Mouse (Mus musculus) left cerebral cortex, postnatal 25 days (tissue): ENCODE data around the gene Hspb6. TPM values are rescaled to one million over a fixed set of nuclear protein-coding genes. Genes with fewer than 3 reads are reported as not detected.

ENCODE experiments used
- DNase-seq, 2 experiments: peaks; one replicate each; pipeline ENCODE4 v3.0.0; 2022; ENCODE audit warnings: low spot score in 2 of 2, mixed read lengths in 1 of 2
- intact Hi-C: fragments of 180-260 bp; cut with DNase I; formaldehyde crosslinking; loops from one replicate; pipeline ENCODE4 v1.15.1; 2025
- total RNA-seq, 2 experiments: library from RNA; stranded (reverse); gene quantifications; 2 replicates each; pipeline ENCODE4 v1.2.3; 2021

The Hspb6 gene
- total RNA-seq, 2 experiments from 2014 or later, result 5.1 to 6.4 TPM

- intact Hi-C loops, result loop anchor here (5.0 kb wide), 1 partner anchor 58 kb away; the partner anchor contains the start of gene Prodh2
- no peak for DNase-seq
These were observed 1.4 kb upstream of the Hspb6 start for GRCm38 (mm10) chr7:30550603-30551002.

GRCm38 (mm10) chr7:30551445-30552101, 405 bp upstream of the Hspb6 start:
- no peak for DNase-seq
- intact Hi-C loops, result loop anchor here (5.0 kb wide), 1 partner anchor 59 kb away; the partner anchor contains the start of gene Prodh2

GRCm38 (mm10) chr7:30553021-30553589, 1.1 kb downstream of the Hspb6 start:
- DNase-seq, result peak in 1 of 2 experiments; percentile 50
- intact Hi-C loops, result loop anchor here (5.0 kb wide), 1 partner anchor 61 kb away; the partner anchor contains the start of gene Prodh2

- intact Hi-C loops, result loop anchor here (5.0 kb wide), 1 partner anchor 62 kb away; the partner anchor contains the start of gene Prodh2
- DNase-seq, result no peak
These were observed 2.0 kb downstream of the Hspb6 start for GRCm38 (mm10) chr7:30553810-30554584.

GRCm38 (mm10) chr7:30556894-30557536, 5.0 kb downstream of the Hspb6 start:
- intact Hi-C loops, result no loop called here
- no peak for DNase-seq

- intact Hi-C loops, result loop anchor here (2.0 kb wide), 1 partner anchor 113 kb away; the partner anchor contains the start of gene Aplp1
- peak in 1 of 2 experiments; percentile 40 for DNase-seq
These were observed 6.0 kb downstream of the Hspb6 start for GRCm38 (mm10) chr7:30557901-30558514.

GRCm38 (mm10) chr7:30558656-30559442, 6.9 kb downstream of the Hspb6 start:
- intact Hi-C loops, result loop anchor here (2.0 kb wide), 1 partner anchor 114 kb away; the partner anchor contains the start of gene Aplp1
- DNase-seq, result peak in 1 of 2 experiments; percentile 39

GRCm38 (mm10) chr7:30559443-30559954, 7.5 kb downstream of the Hspb6 start, which contains the start of gene Lin37:
Gene Lin37 (minus strand): TSS chr7:30559838.
- intact Hi-C loops, result loop anchor here (2.0 kb wide), 1 partner anchor 115 kb away; the partner anchor contains the start of gene Aplp1
- peak; percentile 98 to 100 for DNase-seq

- no peak for DNase-seq
- intact Hi-C loops, result no loop called here
These were observed 8.3 kb downstream of the Hspb6 start for GRCm38 (mm10) chr7:30560296-30560695.

- DNase-seq, result peak; percentile 52 to 63
- intact Hi-C loops, result loop anchor here (1.0 kb wide), 1 partner anchor 26 kb away; the partner anchor contains the start of gene Kmt2b
These were observed 10.6 kb downstream of the Hspb6 start for GRCm38 (mm10) chr7:30562526-30563116.

- DNase-seq, result peak; percentile 95 to 98
- intact Hi-C loops, result loop anchor here (1.0 kb wide), 1 partner anchor 25 kb away; the partner anchor contains the start of gene Kmt2b
These were observed 11.3 kb downstream of the Hspb6 start, which contains the start of the genes U2af1l4, Gm49396 and Psenen for GRCm38 (mm10) chr7:30563117-30563905. Gene U2af1l4 (plus strand): TSS chr7:30563301. Gene Gm49396 (plus strand): TSS chr7:30563344. Gene Psenen (minus strand): TSS chr7:30563627.

- intact Hi-C loops, result loop anchor here (1.0 kb wide), 1 partner anchor 24 kb away; the partner anchor contains the start of gene Kmt2b
- DNase-seq, result no peak
These were observed 11.9 kb downstream of the Hspb6 start for GRCm38 (mm10) chr7:30563906-30564280.

GRCm38 (mm10) chr7:30564970-30565571, 13.1 kb downstream of the Hspb6 start, which contains the start of gene Igflr1:
Gene Igflr1 (plus strand): TSS chr7:30565427.
- intact Hi-C loops, result no loop called here

GRCm38 (mm10) chr7:30566033-30566432, 14.1 kb downstream of the Hspb6 start:
- intact Hi-C loops, result no loop called here
- no peak for DNase-seq

More at GRCm38 (mm10) chr7:30564970-30565571, 13.1 kb downstream of the Hspb6 start, which contains the start of gene Igflr1:
- DNase-seq, result no peak

- no peak for DNase-seq
- intact Hi-C loops, result no loop called here
These were observed 15.6 kb downstream of the Hspb6 start for GRCm38 (mm10) chr7:30567555-30567954.

GRCm38 (mm10) chr7:30572389-30572788, 20.4 kb downstream of the Hspb6 start:
- intact Hi-C loops, result no loop called here
- DNase-seq, result no peak
